Mouse (Mus musculus) kidney, postnatal 25 days (tissue): ENCODE results near the gene Fbl.
A peak's percentile ranks its signal among the peaks of the same experiment; 100 is the strongest.
"Not testable (repeated sequence)": the region's sequence is repeated elsewhere in the genome, so short reads cannot be mapped to it uniquely, and the experiment has no call there.

Experiments used
- DNase-seq, 2 experiments: peaks; one replicate each; pipeline ENCODE4 v3.0.0; 2021; ENCODE audit warnings: mixed read lengths in 2 of 2

Gene Fbl

GRCm38 (mm10) chr7:28195414-28196098 is 26.0 kb downstream of the Fbl start:
- DNase-seq: no peak

DNA sequence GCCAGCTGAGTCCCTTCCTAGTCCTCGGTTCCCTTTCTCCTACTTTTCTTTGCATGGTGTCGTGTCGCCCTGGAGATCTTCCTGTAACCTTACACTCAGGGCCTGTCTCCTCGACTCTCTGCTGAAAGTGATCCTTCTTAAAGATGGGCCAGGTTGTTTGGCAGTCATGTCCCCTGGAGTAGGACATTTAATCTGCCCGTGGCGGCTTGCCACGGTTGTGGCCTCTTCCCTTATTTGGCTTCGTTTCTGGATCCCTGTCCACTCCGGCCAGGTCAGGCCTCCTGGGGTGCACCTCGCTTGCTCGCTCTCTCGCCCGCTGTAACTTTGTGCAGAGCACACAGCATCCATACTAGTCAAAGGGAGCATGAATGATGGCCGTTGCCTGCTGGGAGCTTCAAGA is 27.0 kb downstream of the Fbl start:
- no peak for DNase-seq

GRCm38 (mm10) chr7:28199054-28199453 is 29.5 kb downstream of the Fbl start:
- no peak for DNase-seq

GRCm38 (mm10) chr7:28203207-28204108 is 33.9 kb downstream of the Fbl start:
- peak; percentile 78 to 89 for DNase-seq

DNA sequence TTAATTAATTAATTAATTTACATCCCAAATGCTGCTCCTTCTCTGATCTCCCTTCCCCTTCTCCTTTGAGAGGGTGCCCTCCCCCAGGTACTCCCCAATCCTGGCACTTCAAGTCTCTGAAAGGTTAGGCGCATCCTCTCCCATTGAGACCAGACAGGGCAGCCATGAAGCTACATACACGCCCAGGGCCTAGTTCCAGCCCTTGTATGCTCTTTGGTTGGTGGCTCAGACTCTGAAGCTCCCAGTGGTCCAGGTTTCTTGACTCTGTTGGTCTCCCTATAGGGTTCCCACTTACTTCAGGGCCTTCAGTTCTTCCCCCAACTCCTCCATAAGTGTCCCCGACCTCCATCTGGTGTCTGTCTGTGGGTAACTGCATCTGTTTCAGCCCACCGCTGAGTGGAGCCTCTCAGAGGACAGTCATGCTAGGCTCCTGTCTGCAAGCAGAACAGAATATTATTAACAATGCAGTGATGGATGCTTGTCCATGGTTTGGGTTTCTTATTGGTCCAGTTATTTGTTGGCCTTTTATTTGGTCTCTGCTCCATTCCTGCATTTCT is 36.6 kb downstream of the Fbl start:
- DNase-seq: peak; percentile 38 to 50

GRCm38 (mm10) chr7:28208396-28208987 is 39.0 kb downstream of the Fbl start:
- peak in 1 of 2 experiments; percentile 6 for DNase-seq

GRCm38 (mm10) chr7:28208988-28209508 is 39.5 kb downstream of the Fbl start:
- peak; percentile 77 to 81 for DNase-seq

DNA sequence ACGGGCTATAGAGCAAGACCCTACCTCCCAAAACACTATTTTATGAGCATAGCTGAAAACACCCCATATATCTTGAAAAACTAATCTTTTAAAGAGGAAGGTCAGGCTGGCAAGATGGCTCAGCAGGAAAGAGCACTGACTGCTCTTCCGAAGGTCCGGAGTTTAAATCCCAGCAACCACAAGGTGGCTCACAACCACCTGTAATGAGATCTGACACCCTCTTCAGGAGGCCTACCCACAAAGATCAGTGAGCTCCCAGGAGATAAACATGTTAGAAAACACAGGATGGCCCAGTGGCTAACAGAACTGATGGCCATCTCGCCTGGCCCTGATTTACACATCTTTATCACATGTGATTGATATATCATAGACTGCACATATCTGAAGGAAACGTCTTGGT is 41.2 kb downstream of the Fbl start:
- DNase-seq: peak in 1 of 2 experiments; percentile 37

GRCm38 (mm10) chr7:28214142-28214541 is 44.6 kb downstream of the Fbl start:
- peak; percentile 80 to 81 for DNase-seq

DNA sequence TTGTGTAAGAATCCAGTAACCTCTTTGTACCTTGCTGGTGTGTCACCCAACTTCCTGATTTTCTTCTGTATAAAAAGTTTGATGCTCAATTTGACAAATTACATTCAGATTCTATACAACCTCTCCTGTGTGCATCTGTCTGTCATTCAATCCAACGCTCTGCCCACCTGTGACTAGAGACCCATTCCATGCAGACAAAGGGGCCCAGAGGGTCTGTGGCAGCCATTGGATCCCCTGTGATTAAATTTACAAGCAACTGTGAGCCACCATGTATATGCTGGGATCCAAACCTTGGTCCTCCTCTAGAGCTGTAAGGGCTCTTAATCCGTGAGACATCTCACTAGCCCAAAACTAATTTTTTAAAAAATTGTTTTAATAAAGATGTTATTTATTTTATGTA is 46.4 kb downstream of the Fbl start:
- DNase-seq: not testable (repeated sequence)

DNA sequence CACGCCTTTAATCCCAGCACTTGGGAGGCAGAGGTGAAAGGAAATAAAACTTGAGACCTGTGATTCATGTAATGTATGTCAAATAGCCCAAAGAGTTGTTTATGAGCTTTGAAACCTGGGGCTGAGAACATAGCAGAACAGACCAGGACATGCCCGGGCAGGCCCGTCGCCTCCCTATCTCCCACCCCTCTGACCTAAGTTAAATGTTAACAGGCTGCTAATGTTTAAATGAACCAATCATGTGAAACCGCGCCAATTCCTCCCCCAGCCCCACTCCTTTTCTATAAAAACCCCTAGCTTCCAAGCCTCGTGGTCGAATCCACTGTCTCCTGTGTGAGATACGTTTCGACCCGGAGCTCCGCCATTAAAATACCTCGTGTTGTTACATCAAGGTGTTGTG is 48.3 kb downstream of the Fbl start:
- peak in 1 of 2 experiments; percentile 2 for DNase-seq

- DNase-seq: peak; percentile 87
Observed at GRCm38 (mm10) chr7:28218951-28219740, 49.6 kb downstream of the Fbl start.

DNA sequence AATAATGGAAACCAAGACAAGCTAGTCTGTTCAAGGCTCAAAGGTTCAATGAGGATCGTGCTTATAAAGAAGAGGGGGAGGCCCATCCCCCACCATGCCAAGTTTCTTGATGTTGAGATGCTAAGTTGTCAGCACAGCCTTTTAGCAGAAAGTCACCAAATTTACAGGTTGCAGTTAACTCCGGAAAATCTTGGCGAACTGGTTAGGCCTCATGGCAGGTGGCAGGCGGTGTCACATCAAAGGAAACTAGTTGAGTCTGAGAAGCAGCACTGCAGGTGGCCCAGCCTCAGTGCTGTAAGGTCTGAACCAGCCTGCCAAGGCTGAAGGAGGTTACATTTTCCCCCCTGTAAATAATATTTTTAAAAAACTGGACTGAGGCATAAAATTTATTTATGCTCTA is 57.3 kb downstream of the Fbl start:
- not testable (repeated sequence) for DNase-seq

GRCm38 (mm10) chr7:28227421-28227820 is 57.9 kb downstream of the Fbl start:
- not testable (repeated sequence) for DNase-seq
